Mouse (Mus musculus) lung, embryonic 15.5 days (tissue): ENCODE measurements around the gene Tcp11l1. TPM values are rescaled to one million over a fixed set of nuclear protein-coding genes. Genes with fewer than 3 reads are reported as not detected.
A peak's percentile ranks its signal among the peaks of the same experiment; 100 is the strongest.

Experiments
- ATAC-seq: fragments of 200-750 bp; cut with Nextera tagmentation; 2 replicates; pipeline ENCODE4 v1.8.0; 2017; ENCODE audit warnings: moderate number of reproducible peaks, borderline replicate concordance; ENCODE audit not compliant: low FRiP score, low TSS enrichment; ENCODE audit errors: extremely low read depth
- H3K27ac ChIP-seq: fragments of 300-500 bp; sonication (generic); 2 replicates; pipeline ENCODE4 v1.5.1; 2015; ENCODE audit warnings: moderate library complexity, mild to moderate bottlenecking, inconsistent platforms
- H3K27me3 ChIP-seq: fragments of 300-500 bp; sonication (generic); 2 replicates; pipeline ENCODE4 v1.6.1; 2015; ENCODE audit warnings: inconsistent platforms
- H3K36me3 ChIP-seq: fragments of 300-500 bp; sonication (generic); 2 replicates; pipeline ENCODE4 v1.6.1; 2015; ENCODE audit warnings: inconsistent platforms
- H3K4me1 ChIP-seq: fragments of 300-500 bp; sonication (generic); 2 replicates; pipeline ENCODE4 v1.6.1; 2015; ENCODE audit warnings: inconsistent platforms
- H3K4me2 ChIP-seq: fragments of 300-500 bp; sonication (generic); 2 replicates; pipeline ENCODE4 v1.6.1; 2015; ENCODE audit warnings: inconsistent platforms, mild to moderate bottlenecking, moderate library complexity
- H3K4me3 ChIP-seq: fragments of 300-500 bp; sonication (generic); 2 replicates; pipeline ENCODE4 v1.5.1; 2015; ENCODE audit warnings: mild to moderate bottlenecking, inconsistent platforms
- H3K9ac ChIP-seq: fragments of 300-500 bp; sonication (generic); 2 replicates; pipeline ENCODE4 v1.6.1; 2015; ENCODE audit warnings: inconsistent platforms
- H3K9me3 ChIP-seq: fragments of 300-500 bp; sonication (generic); 2 replicates; pipeline ENCODE4 v1.6.1; 2016; ENCODE audit warnings: inconsistent platforms
- WGBS: fragments of 180-500 bp; shearing (Covaris S2); methylation state at CpG from one replicate; pipeline ENCODE4 v1.1.7; 2015; 5-methylcytosine and 5-hydroxymethylcytosine counted together
- polyA plus RNA-seq: library from polyadenylated mRNA; unstranded; fragments of >200 nt; fragmentation: Nextera tagmentation; extraction: Ambion mirVana; gene quantifications from 2 replicates; pipeline ENCODE4 v1.2.1, GENCODE M21; 2015

Tcp11l1 gene
- polyA plus RNA-seq, 1 experiment from 2014 or later: 27.3 TPM

GRCm38 (mm10) chr2:104709786-104710337 lies 2.1 kb downstream of the Tcp11l1 start:
- Histone ChIP-seq H3K4me3 (no peak overlapping the region), H3K9ac (no peak overlapping the region), H3K27me3 (peaks cover 3% of the 10 kb centered on the region; the same call in 1 of the 2 replicates), H3K4me2 (no peak overlapping the region), H3K27ac (no peak overlapping the region), H3K9me3 (no peaks in the 10 kb centered on the region), H3K36me3 (0 out of 2 replicates have a peak, but pooled peaks cover 3% of the 10 kb centered on the region), H3K4me1 (peaks cover 23% of the 10 kb centered on the region)
- 58% methylated on average over 6 of the region's 6 CpGs for WGBS
- no peak for ATAC-seq

- Histone ChIP-seq H3K9ac (no peak overlapping the region), H3K4me3 (no peak overlapping the region), H3K4me1 (no peaks in the 10 kb centered on the region), H3K27me3 (no peaks in the 10 kb centered on the region), H3K4me2 (no peak overlapping the region), H3K9me3 (no peaks in the 10 kb centered on the region), H3K27ac (no peak overlapping the region), H3K36me3 (0 out of 2 replicates have a peak, but pooled peaks cover 3% of the 10 kb centered on the region)
- 53% methylated on average over 3 of the region's 3 CpGs for WGBS
- ATAC-seq: no peak
Measured at GRCm38 (mm10) chr2:104704355-104704754, 7.6 kb downstream of the Tcp11l1 start.

- Histone ChIP-seq H3K4me3 (no peak overlapping the region), H3K4me1 (no peaks in the 10 kb centered on the region), H3K36me3 (0 out of 2 replicates have a peak, but pooled peaks cover 3% of the 10 kb centered on the region), H3K27ac (no peak overlapping the region), H3K9me3 (no peaks in the 10 kb centered on the region), H3K4me2 (no peak overlapping the region), H3K27me3 (no peaks in the 10 kb centered on the region), H3K9ac (no peak overlapping the region)
- no peak for ATAC-seq
- WGBS: 80% methylated on average over 3 of the region's 3 CpGs
Measured at GRCm38 (mm10) chr2:104703158-104703557, 8.8 kb downstream of the Tcp11l1 start.

GRCm38 (mm10) chr2:104699659-104700058 lies 12.3 kb downstream of the Tcp11l1 start:
- no peaks in the 10 kb centered on the region for H3K4me1 ChIP-seq
- ATAC-seq: no peak
- no peaks in the 10 kb centered on the region for H3K27me3 ChIP-seq
- no peak overlapping the region for H3K4me2 ChIP-seq
- H3K4me3 ChIP-seq: no peak overlapping the region
- 81% methylated on average over 11 of the region's 11 CpGs for WGBS
- no peaks in the 10 kb centered on the region for H3K9me3 ChIP-seq
- H3K36me3 ChIP-seq: no peaks in the 10 kb centered on the region
- no peak overlapping the region for H3K9ac ChIP-seq
- H3K27ac ChIP-seq: no peak overlapping the region

- ATAC-seq: no peak
- no peak overlapping the region for H3K4me2 ChIP-seq
- H3K27me3 ChIP-seq: no peaks in the 10 kb centered on the region
- WGBS: 35% methylated on average over 2 of the region's 2 CpGs
- H3K36me3 ChIP-seq: no peaks in the 10 kb centered on the region
- H3K9ac ChIP-seq: no peak overlapping the region
- no peak overlapping the region for H3K4me3 ChIP-seq
- H3K9me3 ChIP-seq: no peaks in the 10 kb centered on the region
- no peak overlapping the region for H3K27ac ChIP-seq
- H3K4me1 ChIP-seq: no peaks in the 10 kb centered on the region
Measured at GRCm38 (mm10) chr2:104692551-104692950, 19.4 kb downstream of the Tcp11l1 start.

GRCm38 (mm10) chr2:104690720-104691119 lies 21.2 kb downstream of the Tcp11l1 start:
- H3K27ac ChIP-seq: no peak overlapping the region
- H3K36me3 ChIP-seq: no peaks in the 10 kb centered on the region
- no peak overlapping the region for H3K9ac ChIP-seq
- no peaks in the 10 kb centered on the region for H3K4me1 ChIP-seq
- H3K27me3 ChIP-seq: no peaks in the 10 kb centered on the region
- H3K4me3 ChIP-seq: no peak overlapping the region
- 69% methylated on average over 4 of the region's 4 CpGs for WGBS
- H3K9me3 ChIP-seq: no peaks in the 10 kb centered on the region
- no peak overlapping the region for H3K4me2 ChIP-seq
- no peak for ATAC-seq

GRCm38 (mm10) chr2:104688724-104689123 lies 23.2 kb downstream of the Tcp11l1 start:
- Histone ChIP-seq H3K4me3 (no peak overlapping the region), H3K27me3 (no peaks in the 10 kb centered on the region), H3K9me3 (no peaks in the 10 kb centered on the region), H3K36me3 (no peaks in the 10 kb centered on the region), H3K4me2 (no peak overlapping the region), H3K4me1 (no peaks in the 10 kb centered on the region), H3K27ac (no peak overlapping the region), H3K9ac (no peak overlapping the region)
- ATAC-seq: no peak
- 71% methylated on average over 8 of the region's 8 CpGs for WGBS

GRCm38 (mm10) chr2:104688321-104688720 lies 23.6 kb downstream of the Tcp11l1 start:
- whole genome bisulfite sequencing: 66% methylated on average over 3 of the region's 3 CpGs
- Histone ChIP-seq H3K4me2 (no peak overlapping the region), H3K4me1 (no peaks in the 10 kb centered on the region), H3K36me3 (no peaks in the 10 kb centered on the region), H3K9ac (no peak overlapping the region), H3K9me3 (no peaks in the 10 kb centered on the region), H3K27me3 (no peaks in the 10 kb centered on the region), H3K4me3 (no peak overlapping the region), H3K27ac (no peak overlapping the region)
- no peak for ATAC-seq

- no peak overlapping the region for H3K9ac ChIP-seq
- no peaks in the 10 kb centered on the region for H3K27me3 ChIP-seq
- WGBS: 54% methylated on average over 3 of the region's 3 CpGs
Measured at GRCm38 (mm10) chr2:104687261-104687660, 24.7 kb downstream of the Tcp11l1 start.

GRCm38 (mm10) chr2:104685418-104685817 lies 26.6 kb downstream of the Tcp11l1 start:
- no peak overlapping the region for H3K4me3 ChIP-seq
- H3K27ac ChIP-seq: no peak overlapping the region
- H3K4me1 ChIP-seq: no peaks in the 10 kb centered on the region
- no peaks in the 10 kb centered on the region for H3K9me3 ChIP-seq
- H3K4me2 ChIP-seq: peak overlapping the region; percentile 21; the same call in 1 of the 2 replicates
- H3K27me3 ChIP-seq: no peaks in the 10 kb centered on the region
- no peaks in the 10 kb centered on the region for H3K36me3 ChIP-seq
- H3K9ac ChIP-seq: no peak overlapping the region
- peak; percentile 84 for ATAC-seq
- WGBS: 5% methylated on average over 13 of the region's 13 CpGs

More at GRCm38 (mm10) chr2:104687261-104687660, 24.7 kb downstream of the Tcp11l1 start:
- Histone ChIP-seq H3K4me3 (no peak overlapping the region), H3K36me3 (no peaks in the 10 kb centered on the region), H3K4me1 (no peaks in the 10 kb centered on the region), H3K9me3 (no peaks in the 10 kb centered on the region), H3K27ac (no peak overlapping the region), H3K4me2 (no peak overlapping the region)
- ATAC-seq: no peak

- no peak for ATAC-seq
- Histone ChIP-seq H3K9ac (no peak overlapping the region), H3K4me3 (no peak overlapping the region), H3K9me3 (no peaks in the 10 kb centered on the region), H3K36me3 (no peaks in the 10 kb centered on the region), H3K4me1 (no peaks in the 10 kb centered on the region), H3K27ac (no peak overlapping the region), H3K27me3 (no peaks in the 10 kb centered on the region), H3K4me2 (no peak overlapping the region)
- WGBS: 88% methylated on average over 4 of the region's 4 CpGs
Measured at GRCm38 (mm10) chr2:104684771-104685170, 27.2 kb downstream of the Tcp11l1 start.

- no peaks in the 10 kb centered on the region for H3K27me3 ChIP-seq
- WGBS: 62% methylated on average over 3 of the region's 3 CpGs
- no peak overlapping the region for H3K27ac ChIP-seq
- no peaks in the 10 kb centered on the region for H3K36me3 ChIP-seq
- no peaks in the 10 kb centered on the region for H3K4me1 ChIP-seq
- no peak for ATAC-seq
- no peak overlapping the region for H3K9ac ChIP-seq
- no peak overlapping the region for H3K4me3 ChIP-seq
- no peaks in the 10 kb centered on the region for H3K9me3 ChIP-seq
- H3K4me2 ChIP-seq: no peak overlapping the region
Measured at GRCm38 (mm10) chr2:104677326-104677725, 34.6 kb downstream of the Tcp11l1 start.

- Histone ChIP-seq H3K4me3 (no peak overlapping the region), H3K4me2 (no peak overlapping the region)
Measured at GRCm38 (mm10) chr2:104671724-104672123, 40.2 kb downstream of the Tcp11l1 start.

More at GRCm38 (mm10) chr2:104671724-104672123, 40.2 kb downstream of the Tcp11l1 start:
- H3K27me3 ChIP-seq: no peaks in the 10 kb centered on the region
- ATAC-seq: no peak
- no peak overlapping the region for H3K27ac ChIP-seq
- H3K36me3 ChIP-seq: 0 out of 2 replicates have a peak, but pooled peaks cover 2% of the 10 kb centered on the region
- no peak overlapping the region for H3K9ac ChIP-seq
- H3K4me1 ChIP-seq: no peaks in the 10 kb centered on the region
- no peaks in the 10 kb centered on the region for H3K9me3 ChIP-seq
